Mouse (Mus musculus) forebrain, embryonic 13.5 days (tissue): ENCODE results near the gene Olfr1375. TPM values are rescaled to one million over a fixed set of nuclear protein-coding genes. Genes with fewer than 3 reads are reported as not detected.
"Not testable (repeated sequence)": the region's sequence is repeated elsewhere in the genome, so short reads cannot be mapped to it uniquely, and the experiment has no call there.

Experiments used
- ATAC-seq: fragments of 200-750 bp; cut with Nextera tagmentation; 2 replicates; pipeline ENCODE4 v1.8.0; 2017
- H3K27ac ChIP-seq: fragments of 300-500 bp; sonication (generic); 2 replicates; pipeline ENCODE4 v1.5.1; 2015; ENCODE audit warnings: inconsistent platforms, mild to moderate bottlenecking, moderate library complexity
- H3K27me3 ChIP-seq: fragments of 300-500 bp; sonication (generic); 2 replicates; pipeline ENCODE4 v1.6.1; 2015; ENCODE audit warnings: mild to moderate bottlenecking, inconsistent platforms
- H3K36me3 ChIP-seq: fragments of 300-500 bp; sonication (generic); 2 replicates; pipeline ENCODE4 v1.6.1; 2015; ENCODE audit warnings: mild to moderate bottlenecking, inconsistent platforms; ENCODE audit not compliant: poor library complexity, severe bottlenecking
- H3K4me1 ChIP-seq: fragments of 300-500 bp; sonication (generic); 2 replicates; pipeline ENCODE4 v1.6.1; 2015; ENCODE audit warnings: inconsistent platforms
- H3K4me2 ChIP-seq: fragments of 300-500 bp; sonication (generic); 2 replicates; pipeline ENCODE4 v1.6.1; 2015; ENCODE audit warnings: inconsistent platforms, mild to moderate bottlenecking, moderate library complexity
- H3K4me3 ChIP-seq: fragments of 300-500 bp; sonication (generic); 2 replicates; pipeline ENCODE4 v1.5.1; 2015; ENCODE audit warnings: mild to moderate bottlenecking, inconsistent platforms
- H3K9ac ChIP-seq: fragments of 300-500 bp; sonication (generic); 2 replicates; pipeline ENCODE4 v1.6.1; 2015; ENCODE audit warnings: mild to moderate bottlenecking, inconsistent platforms
- H3K9me3 ChIP-seq: fragments of 300-500 bp; sonication (generic); replicated peaks from 2 replicates; pipeline ENCODE4 v1.6.1; 2016; ENCODE audit warnings: inconsistent platforms
- WGBS: fragments of 180-500 bp; shearing (Covaris S2); methylation state at CpG from one replicate; pipeline ENCODE4 v1.1.7; 2015; 5-methylcytosine and 5-hydroxymethylcytosine counted together
- polyA plus RNA-seq: library from polyadenylated mRNA; unstranded; fragments of >200 nt; fragmentation: Nextera tagmentation; extraction: Ambion mirVana; gene quantifications from 2 replicates; pipeline ENCODE4 v1.2.1, GENCODE M21; 2015

Olfr1375 gene
- polyA plus RNA-seq: not detected in 2 replicates

- 73% methylated on average over 3 of the region's 3 CpGs for WGBS
- H3K4me3 ChIP-seq, H3K4me2 ChIP-seq, H3K36me3 ChIP-seq, H3K4me1 ChIP-seq, H3K9me3 ChIP-seq, H3K9ac ChIP-seq, H3K27me3 ChIP-seq, ATAC-seq, H3K27ac ChIP-seq: not testable (repeated sequence)
Measured at GRCm38 (mm10) chr11:51047809-51048208, at the start of gene Olfr1375. TSS of gene Olfr1375 (plus strand) at chr11:51048109.

GRCm38 (mm10) chr11:51003296-51003695 is 44.6 kb upstream of the Olfr1375 start, which contains the start of gene Olfr51:
TSS of gene Olfr51 (plus strand) at chr11:51003596.
- WGBS: 86% methylated on average over 5 of the region's 5 CpGs
- ATAC-seq: no peak

GRCm38 (mm10) chr11:51011821-51012220 is 36.1 kb upstream of the Olfr1375 start:
- H3K4me3 ChIP-seq: no peak overlapping the region
- no peak overlapping the region for H3K27ac ChIP-seq
- H3K27me3 ChIP-seq: no peaks in the 10 kb centered on the region
- H3K36me3 ChIP-seq: no peaks in the 10 kb centered on the region
- H3K4me2 ChIP-seq: no peak overlapping the region
- H3K4me1 ChIP-seq: no peaks in the 10 kb centered on the region
- ATAC-seq: no peak
- no peaks in the 10 kb centered on the region for H3K9me3 ChIP-seq
- no peak overlapping the region for H3K9ac ChIP-seq
- 77% methylated on average over 5 of the region's 5 CpGs for WGBS

More at GRCm38 (mm10) chr11:51003296-51003695, 44.6 kb upstream of the Olfr1375 start, which contains the start of gene Olfr51:
- Histone ChIP-seq H3K27ac (no peak within 1 kb of the TSS), H3K9ac (no peak within 1 kb of the TSS), H3K4me1 (no peaks in the 10 kb centered on the region), H3K4me3 (no peak within 1 kb of the TSS), H3K27me3 (no peaks in the 10 kb centered on the region), H3K4me2 (no peak within 1 kb of the TSS), H3K9me3 (no peaks in the 10 kb centered on the region), H3K36me3 (no peaks in the 10 kb centered on the region)

GRCm38 (mm10) chr11:51013936-51014335 is 34.0 kb upstream of the Olfr1375 start, which contains the start of gene Olfr54:
TSS of gene Olfr54 (plus strand) at chr11:51014236.
- Histone ChIP-seq H3K27ac (no peak within 1 kb of the TSS), H3K27me3 (no peaks in the 10 kb centered on the region), H3K9ac (no peak within 1 kb of the TSS), H3K4me2 (no peak within 1 kb of the TSS), H3K9me3 (no peaks in the 10 kb centered on the region), H3K4me1 (no peaks in the 10 kb centered on the region), H3K4me3 (no peak within 1 kb of the TSS), H3K36me3 (no peaks in the 10 kb centered on the region)
- ATAC-seq: no peak
- 75% methylated on average over 1 of the region's 1 CpGs for WGBS

- H3K4me1 ChIP-seq: no peaks in the 10 kb centered on the region
- H3K27me3 ChIP-seq: no peaks in the 10 kb centered on the region
- no peak overlapping the region for H3K4me3 ChIP-seq
- no peaks in the 10 kb centered on the region for H3K9me3 ChIP-seq
- H3K4me2 ChIP-seq: no peak overlapping the region
- H3K36me3 ChIP-seq: no peaks in the 10 kb centered on the region
- ATAC-seq: no peak
- WGBS: 62% methylated on average over 2 of the region's 2 CpGs
- no peak overlapping the region for H3K27ac ChIP-seq
- no peak overlapping the region for H3K9ac ChIP-seq
Measured at GRCm38 (mm10) chr11:51016341-51016740, 31.6 kb upstream of the Olfr1375 start.

GRCm38 (mm10) chr11:51026811-51027210 is 21.1 kb upstream of the Olfr1375 start:
- not testable (repeated sequence) for ATAC-seq, H3K9me3 ChIP-seq, H3K9ac ChIP-seq, H3K27ac ChIP-seq, H3K4me3 ChIP-seq, H3K36me3 ChIP-seq, H3K27me3 ChIP-seq, H3K4me2 ChIP-seq, H3K4me1 ChIP-seq
- 88% methylated on average over 11 of the region's 11 CpGs for WGBS

- H3K36me3 ChIP-seq, H3K9ac ChIP-seq, H3K27ac ChIP-seq, H3K4me3 ChIP-seq, ATAC-seq, H3K4me2 ChIP-seq, H3K27me3 ChIP-seq, H3K9me3 ChIP-seq, H3K4me1 ChIP-seq: not testable (repeated sequence)
- 80% methylated on average over 8 of the region's 8 CpGs for WGBS
Measured at GRCm38 (mm10) chr11:51029381-51029780, 18.5 kb upstream of the Olfr1375 start.

GRCm38 (mm10) chr11:51030225-51030624 is 17.7 kb upstream of the Olfr1375 start:
- no peak overlapping the region for H3K9ac ChIP-seq
- no peaks in the 10 kb centered on the region for H3K4me1 ChIP-seq
- H3K27me3 ChIP-seq: no peaks in the 10 kb centered on the region
- no peaks in the 10 kb centered on the region for H3K36me3 ChIP-seq
- no peak overlapping the region for H3K4me2 ChIP-seq
- no peak overlapping the region for H3K4me3 ChIP-seq
- H3K9me3 ChIP-seq: no peaks in the 10 kb centered on the region
- 73% methylated on average over 2 of the region's 2 CpGs for WGBS
- no peak overlapping the region for H3K27ac ChIP-seq
- ATAC-seq: no peak

GRCm38 (mm10) chr11:51032851-51033250 is 15.1 kb upstream of the Olfr1375 start:
- no peak overlapping the region for H3K27ac ChIP-seq
- no peak overlapping the region for H3K4me2 ChIP-seq
- H3K4me1 ChIP-seq: no peaks in the 10 kb centered on the region
- H3K9me3 ChIP-seq: no peaks in the 10 kb centered on the region
- H3K4me3 ChIP-seq: no peak overlapping the region
- H3K36me3 ChIP-seq: no peaks in the 10 kb centered on the region
- no peaks in the 10 kb centered on the region for H3K27me3 ChIP-seq
- WGBS: 15% methylated on average over 1 of the region's 1 CpGs
- no peak overlapping the region for H3K9ac ChIP-seq
- no peak for ATAC-seq

GRCm38 (mm10) chr11:51034141-51034540 is 13.8 kb upstream of the Olfr1375 start:
- not testable (repeated sequence) for H3K4me2 ChIP-seq, H3K27ac ChIP-seq, H3K9me3 ChIP-seq, H3K27me3 ChIP-seq, ATAC-seq, H3K4me1 ChIP-seq, H3K36me3 ChIP-seq, H3K9ac ChIP-seq, H3K4me3 ChIP-seq

GRCm38 (mm10) chr11:51035951-51036350 is 12.0 kb upstream of the Olfr1375 start:
- H3K4me1 ChIP-seq: no peaks in the 10 kb centered on the region
- H3K27me3 ChIP-seq: no peaks in the 10 kb centered on the region
- no peak overlapping the region for H3K4me3 ChIP-seq
- 91% methylated on average over 2 of the region's 2 CpGs for WGBS
- no peaks in the 10 kb centered on the region for H3K36me3 ChIP-seq
- no peak for ATAC-seq
- no peaks in the 10 kb centered on the region for H3K9me3 ChIP-seq
- H3K27ac ChIP-seq: no peak overlapping the region
- no peak overlapping the region for H3K9ac ChIP-seq
- no peak overlapping the region for H3K4me2 ChIP-seq

GRCm38 (mm10) chr11:51044776-51045175 is 3.1 kb upstream of the Olfr1375 start:
- not testable (repeated sequence) for H3K4me1 ChIP-seq, H3K36me3 ChIP-seq, H3K4me2 ChIP-seq, H3K9me3 ChIP-seq, H3K27ac ChIP-seq, ATAC-seq, H3K27me3 ChIP-seq, H3K4me3 ChIP-seq, H3K9ac ChIP-seq
- 86% methylated on average over 3 of the region's 3 CpGs for WGBS

GRCm38 (mm10) chr11:51051678-51052077 is 3.8 kb downstream of the Olfr1375 start:
- WGBS: 80% methylated on average over 2 of the region's 2 CpGs
- H3K27me3 ChIP-seq: no peaks in the 10 kb centered on the region

More at GRCm38 (mm10) chr11:51051678-51052077, 3.8 kb downstream of the Olfr1375 start:
- H3K4me2 ChIP-seq: no peak overlapping the region
- no peak overlapping the region for H3K4me3 ChIP-seq
- H3K9ac ChIP-seq: no peak overlapping the region
- no peaks in the 10 kb centered on the region for H3K36me3 ChIP-seq
- no peak overlapping the region for H3K27ac ChIP-seq
- H3K9me3 ChIP-seq: no peaks in the 10 kb centered on the region
- no peaks in the 10 kb centered on the region for H3K4me1 ChIP-seq
- ATAC-seq: no peak
